ENCODE assay signal across 13 mouse cellular contexts in the genomic region with DNA sequence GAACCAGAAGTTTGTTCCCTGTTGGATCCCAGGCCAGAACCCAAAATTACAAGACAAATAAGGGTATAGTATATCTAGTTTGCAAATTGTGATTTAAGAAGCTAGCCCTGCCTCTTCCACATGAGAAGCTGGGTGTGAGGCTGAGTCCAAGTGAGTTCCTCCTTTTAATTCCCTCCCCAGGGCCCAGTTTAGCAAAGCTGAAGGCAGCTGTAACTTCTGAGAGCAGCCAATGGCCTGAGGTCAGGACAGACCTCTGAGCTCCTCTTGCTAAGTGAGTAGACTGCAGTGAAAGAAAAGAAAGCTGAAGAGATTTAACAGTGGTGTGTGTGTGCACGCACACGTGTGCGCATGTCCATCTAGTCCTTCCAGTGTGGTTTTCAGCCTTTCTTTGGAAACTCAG. TPM values are rescaled to one million over a fixed set of nuclear protein-coding genes. Genes with fewer than 3 reads are reported as not detected.
DNase-seq lines count a peak whose midpoint lies in the region; ATAC-seq and TF ChIP-seq lines count a peak whose summit lies in the region.
"Had no signal": no experiment of that assay in that cellular context is flagged by ENCODE, and none has a peak within 500 bp of the region (broad histone marks: within the 10 kb centered on the region; RNA-seq: fewer than 3 reads in every experiment).

No protein-coding gene starts in this region.

- H3K4me3 ChIP-seq in lung, embryonic 15.5 days = no peak overlapping the region
- H3K4me3 ChIP-seq in limb, embryonic 10.5 days = no peak overlapping the region
- no peak overlapping the region for H3K4me3 ChIP-seq in stomach, postnatal 0 days (ENCODE audit: low read depth, low read length)
- H3K4me3 ChIP-seq: liver, embryonic 15.5 days; neural tube, embryonic 13.5 days had no signal

- H3K4me2 ChIP-seq in lung, embryonic 15.5 days = no peak overlapping the region
- H3K4me2 ChIP-seq in stomach, postnatal 0 days (replicated peaks; ENCODE audit: low read depth) = no peak overlapping the region
- H3K4me2 ChIP-seq: liver, embryonic 15.5 days; neural tube, embryonic 13.5 days had no signal

- no peak overlapping the region for H3K9ac ChIP-seq in lung, embryonic 15.5 days
- no peak overlapping the region for H3K9ac ChIP-seq in stomach, postnatal 0 days (ENCODE audit: low read length)
- H3K9ac ChIP-seq: liver, embryonic 15.5 days; neural tube, embryonic 13.5 days had no signal

- 75% methylated on average over 3 of the region's 3 CpGs for WGBS in lung, embryonic 15.5 days
- WGBS in limb, embryonic 10.5 days = 98% methylated on average over 3 of the region's 3 CpGs
- 60% methylated on average over 3 of the region's 3 CpGs for WGBS in stomach, postnatal 0 days

- H3K4me1 ChIP-seq in lung, embryonic 15.5 days = peaks cover 43% of the 10 kb centered on the region
- peaks cover 41% of the 10 kb centered on the region for H3K4me1 ChIP-seq in limb, embryonic 10.5 days
- peaks cover 7% of the 10 kb centered on the region; the same call in 1 of the 2 replicates for H3K4me1 ChIP-seq in stomach, postnatal 0 days (replicated peaks; ENCODE audit: control insufficient read depth, insufficient read depth)

- no peak for TF ChIP-seq EP300 in stomach, postnatal 0 days (optimal IDR thresholded peaks at IDR 0.05)

- no peaks in the 10 kb centered on the region for H3K36me3 ChIP-seq in lung, embryonic 15.5 days
- H3K36me3 ChIP-seq in limb, embryonic 10.5 days = peaks cover 7% of the 10 kb centered on the region; the same call in 1 of the 2 replicates
- H3K36me3 ChIP-seq in stomach, postnatal 0 days (ENCODE audit: control insufficient read depth, insufficient read depth, low read length) = no peaks in the 10 kb centered on the region
- H3K36me3 ChIP-seq: liver, embryonic 15.5 days; neural tube, embryonic 13.5 days had no signal

- TF ChIP-seq CTCF in stomach, postnatal 0 days (IDR thresholded peaks at IDR 0.05; ENCODE audit: low read depth) = no peak

- H3K27me3 ChIP-seq in lung, embryonic 15.5 days = no peaks in the 10 kb centered on the region
- no peaks in the 10 kb centered on the region for H3K27me3 ChIP-seq in limb, embryonic 10.5 days (ENCODE audit: low read depth, poor library complexity, severe bottlenecking)
- H3K27me3 ChIP-seq in stomach, postnatal 0 days (ENCODE audit: control insufficient read depth, insufficient read depth, low read length) = no peaks in the 10 kb centered on the region
- H3K27me3 ChIP-seq: liver, embryonic 15.5 days; neural tube, embryonic 13.5 days had no signal

- peak overlapping the region; percentile 56 for H3K27ac ChIP-seq in lung, embryonic 15.5 days
- H3K27ac ChIP-seq in limb, embryonic 10.5 days = peak overlapping the region; percentile 71; the same call in 1 of the 2 replicates
- peak overlapping the region; percentile 59 for H3K27ac ChIP-seq in stomach, postnatal 0 days (replicated peaks)
- H3K27ac ChIP-seq: hindbrain, postnatal 0 days; liver, embryonic 15.5 days; neural tube, embryonic 13.5 days had no signal

- DNase-seq in heart, adult 8-10 months (ENCODE audit: low spot score) = peak; percentile 29
- no peak for DNase-seq in heart, postnatal 14 days
- no peak for DNase-seq in lung, postnatal 14 days
- DNase-seq in limb, embryonic 10.5 days (ENCODE audit: low spot score) = no peak
- DNase-seq in stomach, postnatal 0 days (ENCODE audit: low spot score) = no peak
- no peak for DNase-seq in adrenal gland, adult 2 months
- DNase-seq: gastrocnemius, postnatal 10 days; kidney, postnatal 14 days; retina, postnatal 1 day had no signal

- intact Hi-C loops in heart, postnatal 14 days (cut with DNase I) = no loop called here

- no peak for ATAC-seq in lung, embryonic 15.5 days (ENCODE audit: borderline replicate concordance, extremely low read depth, low FRiP score, low TSS enrichment)
- ATAC-seq in stomach, postnatal 0 days (ENCODE audit: low FRiP score, low TSS enrichment) = no peak
- ATAC-seq: hindbrain, postnatal 0 days had no signal

- H3K9me3 ChIP-seq in lung, embryonic 15.5 days = no peaks in the 10 kb centered on the region
- no peaks in the 10 kb centered on the region for H3K9me3 ChIP-seq in limb, embryonic 10.5 days (replicated peaks)
- H3K9me3 ChIP-seq in stomach, postnatal 0 days (ENCODE audit: control insufficient read depth, low read length) = no peaks in the 10 kb centered on the region
- H3K9me3 ChIP-seq: liver, embryonic 15.5 days; neural tube, embryonic 13.5 days had no signal

RNA-seq across cellular contexts. Expression of gene Poc1a, which starts 41.6 kb away (rescaled TPM):
- 1 to 10 TPM; 3.2 to 4.9 (median 4.7) TPM for total RNA-seq in heart, adult 8-10 months (2022)
- total RNA-seq in heart, postnatal 14 days (2021) = 1 to 10 TPM; 4.3 to 4.8 TPM
- polyA plus RNA-seq in lung, embryonic 15.5 days (2015; fragmentation: Nextera tagmentation; extraction: Ambion mirVana) = 29.5 and 32.0 TPM in 2 replicates
- polyA plus RNA-seq in limb, embryonic 10.5 days (2016; fragmentation: Nextera tagmentation; extraction: Ambion mirVana) = 42.9 and 43.9 TPM in 2 replicates
- 13.0 and 13.3 TPM in 2 replicates for polyA plus RNA-seq in stomach, postnatal 0 days (2015; fragmentation: Nextera tagmentation; extraction: Ambion mirVana)
- total RNA-seq in adrenal gland, adult 2 months (2021) = 1 to 10 TPM; 3.4 to 5.4 TPM
- 5.4 and 7.1 TPM in 2 replicates for polyA plus RNA-seq in adrenal gland, adult 2 months (2012; rRNA removed)

RNA-seq across cellular contexts. Expression of gene Dusp7, which starts 45.9 kb away (rescaled TPM):
- total RNA-seq in heart, adult 8-10 months (2022) = 10 to 100 TPM; 53.4 to 67.0 (median 62.7) TPM
- 10 to 100 TPM; 53.2 to 53.9 TPM for total RNA-seq in heart, postnatal 14 days (2021)
- 16.5 and 17.5 TPM in 2 replicates for polyA plus RNA-seq in lung, embryonic 15.5 days (2015; fragmentation: Nextera tagmentation; extraction: Ambion mirVana)
- polyA plus RNA-seq in limb, embryonic 10.5 days (2016; fragmentation: Nextera tagmentation; extraction: Ambion mirVana) = 43.1 and 44.9 TPM in 2 replicates
- 12.3 and 12.7 TPM in 2 replicates for polyA plus RNA-seq in stomach, postnatal 0 days (2015; fragmentation: Nextera tagmentation; extraction: Ambion mirVana)
- 10 to 100 TPM; 12.8 to 18.7 TPM for total RNA-seq in adrenal gland, adult 2 months (2021)
- polyA plus RNA-seq in adrenal gland, adult 2 months (2012; rRNA removed) = 40.2 and 46.7 TPM in 2 replicates
